Mouse (Mus musculus) left cerebral cortex, postnatal 14 days (tissue): Measurements from ENCODE around the gene Zbtb20. TPM values are rescaled to one million over a fixed set of nuclear protein-coding genes. Genes with fewer than 3 reads are reported as not detected.

ENCODE experiments used
- DNase-seq, 2 experiments: peaks; one replicate each; pipeline ENCODE4 v3.0.0; 2021 to 2022; ENCODE audit warnings: low spot score in 2 of 2, mixed read lengths in 1 of 2
- intact Hi-C: fragments of 180-260 bp; cut with DNase I; formaldehyde crosslinking; loops from one replicate; pipeline ENCODE4 v1.15.1; 2025
- microRNA-seq, 2 experiments: library from miRNA; unstranded; fragments of <30 nt; microRNA quantifications; one replicate each; pipeline ENCODE4 v1.2.0; 2022
- total RNA-seq, 2 experiments: library from RNA; stranded (reverse); gene quantifications; 2 replicates each; pipeline ENCODE4 v1.2.3; 2021

Zbtb20 gene
- total RNA-seq, 2 experiments from 2014 or later = 48.4 to 53.0 TPM

- intact Hi-C loops = no loop called here
- DNase-seq = no peak
These were observed 812.3 kb downstream of the Zbtb20 start for GRCm38 (mm10) chr16:43687968-43688367.

GRCm38 (mm10) chr16:43690211-43690690, 814.6 kb downstream of the Zbtb20 start:
- no peak for DNase-seq
- intact Hi-C loops = no loop called here

DNA sequence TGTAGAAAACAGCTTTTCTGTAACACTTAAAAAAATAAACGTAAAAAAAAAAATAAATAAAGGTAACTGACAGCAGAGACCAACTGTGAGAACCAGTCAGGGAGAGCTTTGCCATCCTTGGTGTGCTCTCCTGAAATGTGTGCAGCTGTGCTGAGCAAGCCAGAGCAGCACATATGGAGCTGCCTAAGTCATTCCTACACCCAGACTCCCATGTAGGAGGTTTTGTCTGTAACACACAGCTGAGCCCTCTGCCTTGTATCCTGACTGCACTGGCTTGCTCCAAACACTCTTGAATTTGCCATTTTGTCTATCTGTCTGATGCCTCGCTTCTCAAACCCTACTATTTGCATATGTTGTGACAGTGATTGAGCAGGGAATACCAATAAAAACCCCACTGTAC, 815.2 kb downstream of the Zbtb20 start:
- no peak for DNase-seq
- intact Hi-C loops = no loop called here

- DNase-seq = no peak
- intact Hi-C loops = no loop called here
These were observed 816.1 kb downstream of the Zbtb20 start for GRCm38 (mm10) chr16:43691741-43692140.

Small RNA genes within 50 kb of the gene (microRNA-seq; reads per million reads assigned to microRNA genes)
- gene Mir568 = 0 reads per million in 2 experiments
